In the genomic region with DNA sequence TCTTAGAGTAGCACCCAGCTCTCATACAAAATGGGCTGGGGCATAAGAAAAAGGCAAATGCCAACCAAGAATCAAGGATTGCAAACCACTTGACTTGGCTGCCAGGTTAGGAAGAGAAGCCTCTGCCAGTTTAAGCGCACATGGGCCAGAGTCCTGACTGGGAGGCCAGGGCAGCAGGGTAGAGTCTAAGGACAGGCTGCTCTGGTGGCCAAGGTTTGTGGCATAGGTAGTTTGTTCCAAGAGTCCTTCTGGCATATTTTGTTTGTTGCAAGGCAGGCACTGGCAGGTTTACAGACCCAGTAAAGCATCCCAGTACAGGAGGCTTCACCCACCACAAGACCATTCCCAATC, we compare ENCODE assay signal across 4 mouse cellular contexts. TPM values are rescaled to one million over a fixed set of nuclear protein-coding genes. Genes with fewer than 3 reads are reported as not detected.
"Had no signal": no experiment of that assay in that cellular context is flagged by ENCODE, and none has a peak within 500 bp of the region (broad histone marks: within the 10 kb centered on the region; RNA-seq: fewer than 3 reads in every experiment).

No protein-coding gene starts in this region.

RNA-seq across cellular contexts. Expression of gene Ly6c1, which starts 0.7 kb away (rescaled TPM):
- total RNA-seq: monocyte, adult 5-6 weeks had no signal
- polyA plus RNA-seq: macrophage had no signal

RNA-seq across cellular contexts. Expression of gene Ly6a, which starts 50.1 kb away (rescaled TPM):
- polyA plus RNA-seq: midbrain, embryonic 11.5 days; neural tube, embryonic 11.5 days had no signal
